Mouse (Mus musculus) liver, postnatal 0 days (tissue): ENCODE measurements around the gene Csnk1d. TPM values are rescaled to one million over a fixed set of nuclear protein-coding genes. Genes with fewer than 3 reads are reported as not detected.
A peak's percentile ranks its signal among the peaks of the same experiment; 100 is the strongest.

Experiments
- ATAC-seq: fragments of 200-750 bp; cut with Nextera tagmentation; 2 replicates; pipeline ENCODE4 v1.8.0; 2017; ENCODE audit warnings: mild to moderate bottlenecking, moderate library complexity
- DNase-seq: peaks from one replicate; pipeline ENCODE4 v3.0.0-alpha.2; 2016
- H3K27ac ChIP-seq: fragments of 300-500 bp; sonication (generic); 2 replicates; pipeline ENCODE4 v1.5.1; 2014; ENCODE audit warnings: antibody characterized with exemption, moderate library complexity, mild to moderate bottlenecking, low read depth
- H3K27me3 ChIP-seq: fragments of 300-500 bp; sonication (generic); 2 replicates; pipeline ENCODE4 v1.6.1; 2014; ENCODE audit warnings: low read length, control low read depth, mixed read lengths; ENCODE audit not compliant: insufficient read depth
- H3K36me3 ChIP-seq: fragments of 300-500 bp; sonication (generic); replicated peaks from 2 replicates; pipeline ENCODE4 v1.6.1; 2014; ENCODE audit warnings: mild to moderate bottlenecking, control low read depth, low read length, moderate library complexity, mixed read lengths; ENCODE audit not compliant: insufficient read depth
- H3K4me1 ChIP-seq: fragments of 300-500 bp; sonication (generic); 2 replicates; pipeline ENCODE4 v1.6.1; 2014; ENCODE audit warnings: antibody characterized with exemption, mild to moderate bottlenecking, control low read depth; ENCODE audit not compliant: insufficient read depth
- H3K4me2 ChIP-seq: fragments of 300-500 bp; sonication (generic); 2 replicates; pipeline ENCODE4 v1.6.1; 2014; ENCODE audit warnings: low read depth, mild to moderate bottlenecking, low read length, moderate library complexity, mixed read lengths
- H3K4me3 ChIP-seq: fragments of 300-500 bp; sonication (generic); 2 replicates; pipeline ENCODE4 v1.5.1; 2014; ENCODE audit warnings: low read depth, low read length
- H3K9ac ChIP-seq: fragments of 300-500 bp; sonication (generic); replicated peaks from 2 replicates; pipeline ENCODE4 v1.6.1; 2014; ENCODE audit warnings: mild to moderate bottlenecking, moderate library complexity
- H3K9me3 ChIP-seq: fragments of 300-500 bp; sonication (generic); 2 replicates; pipeline ENCODE4 v1.6.1; 2016; ENCODE audit warnings: mild to moderate bottlenecking, control low read depth, low read length, mixed read lengths
- CTCF ChIP-seq: sonication (generic); IDR thresholded peaks from 2 replicates; pipeline ENCODE4 v1.5.1; 2016; ENCODE audit warnings: antibody characterized with exemption, low read depth
- EP300 ChIP-seq: IDR thresholded peaks from 2 replicates; pipeline ENCODE4 v1.6.1; 2016; ENCODE audit warnings: antibody characterized with exemption, low read depth, mild to moderate bottlenecking
- WGBS: fragments of 180-500 bp; shearing (Covaris S2); extraction: QIAGEN DNeasy Blood & Tissue Kit; methylation state at CpG from one replicate; pipeline ENCODE4 v1.1.7; 2014; ENCODE audit not compliant: insufficient replicate concordance; 5-methylcytosine and 5-hydroxymethylcytosine counted together
- polyA plus RNA-seq: library from polyadenylated mRNA; unstranded; fragments of >200 nt; fragmentation: Nextera tagmentation; extraction: Ambion mirVana; gene quantifications from 2 replicates; pipeline ENCODE4 v1.2.1, GENCODE M21; 2015

Gene Csnk1d
- polyA plus RNA-seq, 1 experiment from 2014 or later, result 30.0 TPM

- DNase-seq (peak; percentile 55), ATAC-seq (no peak)
- Histone ChIP-seq H3K27ac (peak within 1 kb of the TSS; percentile 68), H3K9me3 (no peaks in the 10 kb centered on the region), H3K9ac (peak within 1 kb of the TSS; percentile 71), H3K4me2 (peak within 1 kb of the TSS; percentile 87), H3K4me3 (peak within 1 kb of the TSS; percentile 58), H3K27me3 (peaks cover 3% of the 10 kb centered on the region; the same call in 1 of the 2 replicates), H3K36me3 (0 out of 2 replicates have a peak, but pooled peaks cover 5% of the 10 kb centered on the region), H3K4me1 (peaks cover 55% of the 10 kb centered on the region)
- WGBS, result 9% methylated on average over 12 of the region's 12 CpGs
- TF ChIP-seq CTCF (no peak), EP300 (no peak)
Observed at GRCm38 (mm10) chr11:120948328-120948727, 42.8 kb downstream of the Csnk1d start, which contains the start of gene Slc16a3. TSS of gene Slc16a3 (plus strand) at chr11:120948480.

GRCm38 (mm10) chr11:120945926-120946325 is 45.2 kb downstream of the Csnk1d start:
- no peaks in the 10 kb centered on the region for H3K9me3 ChIP-seq
- no peak overlapping the region for H3K4me3 ChIP-seq
- DNase-seq, result no peak
- no peaks in the 10 kb centered on the region for H3K36me3 ChIP-seq
- ATAC-seq, result no peak
- H3K9ac ChIP-seq, result no peak overlapping the region
- H3K27ac ChIP-seq, result no peak overlapping the region
- TF ChIP-seq EP300, result no peak
- TF ChIP-seq CTCF, result no peak
- WGBS, result 85% methylated on average over 5 of the region's 5 CpGs
- H3K4me1 ChIP-seq, result peaks cover 34% of the 10 kb centered on the region
- no peak overlapping the region for H3K4me2 ChIP-seq
- H3K27me3 ChIP-seq, result peaks cover 3% of the 10 kb centered on the region; the same call in 1 of the 2 replicates

GRCm38 (mm10) chr11:120945266-120945665 is 45.9 kb downstream of the Csnk1d start:
- Histone ChIP-seq H3K27ac (no peak overlapping the region), H3K4me2 (no peak overlapping the region), H3K9me3 (no peaks in the 10 kb centered on the region), H3K9ac (no peak overlapping the region), H3K4me3 (no peak overlapping the region), H3K36me3 (no peaks in the 10 kb centered on the region), H3K27me3 (peaks cover 3% of the 10 kb centered on the region; the same call in 1 of the 2 replicates), H3K4me1 (peaks cover 31% of the 10 kb centered on the region)
- TF ChIP-seq EP300 (no peak), CTCF (no peak)
- WGBS, result 80% methylated on average over 7 of the region's 7 CpGs
- ATAC-seq, result no peak
- no peak for DNase-seq

- no peak overlapping the region for H3K9ac ChIP-seq
- H3K4me1 ChIP-seq, result peaks cover 12% of the 10 kb centered on the region
- no peak overlapping the region for H3K4me3 ChIP-seq
- H3K9me3 ChIP-seq, result no peaks in the 10 kb centered on the region
- no peak overlapping the region for H3K4me2 ChIP-seq
- TF ChIP-seq EP300 (no peak), CTCF (no peak)
- no peaks in the 10 kb centered on the region for H3K36me3 ChIP-seq
- DNase-seq (no peak), ATAC-seq (no peak)
- 0 out of 2 replicates have a peak, but pooled peaks cover 3% of the 10 kb centered on the region for H3K27me3 ChIP-seq
- H3K27ac ChIP-seq, result peak overlapping the region; percentile 11; the same call in 1 of the 2 replicates
- WGBS, result 76% methylated on average over 6 of the region's 6 CpGs
Observed at GRCm38 (mm10) chr11:120940959-120941358, 50.2 kb downstream of the Csnk1d start.

- H3K27ac ChIP-seq, result peak overlapping the region; percentile 85
- 32% methylated on average over 5 of the region's 6 CpGs for WGBS
Observed at GRCm38 (mm10) chr11:120939712-120940341, 51.3 kb downstream of the Csnk1d start.

GRCm38 (mm10) chr11:120938795-120939194 is 52.3 kb downstream of the Csnk1d start:
- Histone ChIP-seq H3K36me3 (no peaks in the 10 kb centered on the region), H3K4me3 (no peak overlapping the region), H3K27ac (peak overlapping the region; percentile 85), H3K4me2 (peak overlapping the region; percentile 11), H3K4me1 (peaks cover 12% of the 10 kb centered on the region), H3K9ac (no peak overlapping the region), H3K9me3 (no peaks in the 10 kb centered on the region), H3K27me3 (0 out of 2 replicates have a peak, but pooled peaks cover 3% of the 10 kb centered on the region)
- DNase-seq, result peak; percentile 60
- ATAC-seq, result peak; percentile 80
- WGBS, result 17% methylated on average over 4 of the region's 4 CpGs
- TF ChIP-seq EP300, result no peak
- no peak for TF ChIP-seq CTCF

More at GRCm38 (mm10) chr11:120939712-120940341, 51.3 kb downstream of the Csnk1d start:
- TF ChIP-seq CTCF (no peak), EP300 (no peak)
- no peaks in the 10 kb centered on the region for H3K9me3 ChIP-seq
- peaks cover 12% of the 10 kb centered on the region for H3K4me1 ChIP-seq
- H3K27me3 ChIP-seq, result 0 out of 2 replicates have a peak, but pooled peaks cover 3% of the 10 kb centered on the region
- DNase-seq (no peak), ATAC-seq (no peak)
- H3K36me3 ChIP-seq, result no peaks in the 10 kb centered on the region
- H3K4me2 ChIP-seq, result 0 out of 2 replicates have a peak overlapping the region, but pooled peaks have one; percentile 11
- H3K4me3 ChIP-seq, result no peak overlapping the region
- no peak overlapping the region for H3K9ac ChIP-seq
